ENCODE assay signal across 9 mouse cellular contexts in genomic region chr4:152731988-152732387, GRCm38 (mm10).
DNase-seq lines count a peak whose midpoint lies in the region; ATAC-seq and TF ChIP-seq lines count a peak whose summit lies in the region.
"Had no signal": no experiment of that assay in that cellular context is flagged by ENCODE, and none has a peak within 500 bp of the region (broad histone marks: within the 10 kb centered on the region; RNA-seq: fewer than 3 reads in every experiment).

No protein-coding gene starts in this region.

- TF ChIP-seq CTCF in gastrocnemius, adult 2 months (IDR thresholded peaks at IDR 0.05) = peak; percentile 28; the same call in 1 of the 2 replicates

- no peak for DNase-seq in gastrocnemius, adult 2 months
- no peak for DNase-seq in gastrocnemius, adult 8-10 months (ENCODE audit: low spot score in 2 of 2)
- peak; percentile 5 for DNase-seq in NIH3T3 (ENCODE audit: low read depth)
- peak; percentile 43 for DNase-seq in embryo, embryonic 10.5 days (ENCODE audit: low spot score)
- peak; percentile 28 to 46 for DNase-seq in layer of hippocampus, postnatal 25 days (ENCODE audit: extremely low spot score in 1 of 2, low spot score in 1 of 2)
- no peak for DNase-seq in thymus, adult 18-20 months
- DNase-seq in spleen, postnatal 14 days (ENCODE audit: low spot score in 2 of 2) = no peak

- no peak for ATAC-seq in activated CD4-positive, CD25-positive, alpha-beta regulatory T cell, adult 4 months

- no peak overlapping the region for H3K4me3 ChIP-seq in gastrocnemius, adult 2 months
- H3K4me3 ChIP-seq: lung, embryonic 15.5 days had no signal

- intact Hi-C loops in gastrocnemius, adult 2 months (cut with DNase I) = no loop called here

- no peak overlapping the region for H3K27ac ChIP-seq in gastrocnemius, adult 2 months
- H3K27ac ChIP-seq: lung, embryonic 15.5 days had no signal

Comparison
In these comparisons a context has a peak if more than half of its experiments do, and no peak if none do; other contexts are left out.
1. DNase-seq: peak in NIH3T3 (single experiment), embryo, embryonic 10.5 days (single experiment) and layer of hippocampus, postnatal 25 days (2 of 2); none in gastrocnemius, adult 2 months (single experiment), gastrocnemius, adult 8-10 months (0 of 2), thymus, adult 18-20 months (0 of 2) and spleen, postnatal 14 days (0 of 2).